Mouse (Mus musculus): Measurements from ENCODE around the gene Dgki.

Dgki gene

DNA sequence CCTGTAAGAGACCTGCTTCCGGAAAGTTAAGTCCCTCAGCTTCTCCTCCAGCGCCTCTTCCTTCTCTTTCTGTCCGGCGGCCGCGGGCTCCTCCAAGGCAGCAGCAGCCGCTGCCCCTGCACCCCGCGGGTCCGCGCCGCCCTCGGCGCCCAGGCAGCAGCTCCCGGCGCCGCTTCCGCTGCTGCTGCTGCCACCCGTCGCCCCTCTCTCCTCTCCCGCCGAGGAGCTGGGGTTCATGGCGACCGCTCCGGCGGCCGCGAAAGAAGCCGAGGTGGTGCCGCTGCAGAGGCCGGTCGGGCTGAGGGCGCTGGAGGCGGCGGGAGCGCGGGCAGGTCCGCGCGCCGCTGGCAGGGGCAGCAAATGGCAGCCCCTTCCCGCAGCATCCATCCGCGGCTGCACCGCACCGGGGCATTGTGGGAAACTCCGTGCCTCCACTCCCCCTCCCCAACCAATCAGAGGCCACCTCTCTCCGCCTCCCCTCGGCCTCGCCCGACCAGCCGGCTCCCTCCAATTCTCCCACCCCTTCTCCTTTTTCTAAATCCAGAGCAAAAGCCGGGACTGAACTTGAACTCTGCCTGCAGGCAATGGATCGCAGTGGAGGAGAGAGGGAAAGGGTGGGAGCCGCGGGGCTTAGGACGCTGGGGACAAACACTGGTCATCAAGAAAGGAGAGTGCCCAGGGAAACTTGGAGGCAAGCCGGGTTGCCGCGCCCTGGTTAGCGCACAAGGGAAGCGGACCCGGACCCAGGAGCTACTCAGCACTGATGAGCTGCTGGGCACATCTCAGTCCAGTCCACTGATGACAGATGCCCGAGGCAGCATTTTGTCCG is at the start of gene Dgki:
Dgki (minus strand) TSS at position 623 of the 829 bp plus-strand sequence.
- DNase-seq (ENCODE audit: low read depth, low spot score), result no peak

DNA sequence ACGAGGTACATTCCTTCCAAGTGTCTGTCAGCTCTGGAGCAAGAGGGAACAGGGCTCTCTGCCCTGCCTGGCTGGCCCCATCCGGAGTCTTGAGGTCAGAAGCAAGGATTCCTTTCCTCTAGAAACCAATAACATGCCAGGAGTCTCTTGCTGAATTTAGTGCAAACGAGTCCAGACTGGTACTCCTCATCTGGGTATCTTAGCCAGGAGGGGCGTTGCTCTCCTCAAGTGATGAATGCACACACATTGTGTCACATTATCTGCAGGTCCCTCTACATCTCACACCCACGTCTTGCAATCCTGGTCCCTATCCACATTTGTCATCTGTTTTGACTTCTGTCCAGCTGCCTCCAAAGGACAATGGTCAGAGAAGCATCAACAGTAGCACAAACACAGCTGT is 47.6 kb upstream of the Dgki start:
- no peak for DNase-seq (ENCODE audit: low read depth, low spot score)

DNA sequence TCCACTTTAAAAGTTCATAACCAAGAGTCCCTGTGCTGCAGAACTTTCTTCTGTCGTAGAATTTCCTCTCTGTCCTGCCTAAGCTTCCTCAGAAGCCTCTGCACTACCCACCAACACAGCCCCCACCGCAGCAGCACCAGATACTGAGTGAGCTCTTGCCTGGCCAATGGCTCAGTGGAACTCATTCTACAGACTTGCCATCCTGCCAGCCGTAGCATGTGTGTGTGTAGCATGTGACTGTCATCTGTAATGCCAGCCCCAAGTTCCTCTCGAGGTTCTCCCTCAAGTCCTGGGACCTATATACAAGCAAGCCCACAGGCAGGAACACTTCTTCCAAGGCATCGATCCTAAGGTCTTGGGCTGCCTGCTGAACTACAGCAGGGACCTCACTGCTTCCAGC is 38.1 kb upstream of the Dgki start:
- DNase-seq (ENCODE audit: low read depth, low spot score), result no peak

DNA sequence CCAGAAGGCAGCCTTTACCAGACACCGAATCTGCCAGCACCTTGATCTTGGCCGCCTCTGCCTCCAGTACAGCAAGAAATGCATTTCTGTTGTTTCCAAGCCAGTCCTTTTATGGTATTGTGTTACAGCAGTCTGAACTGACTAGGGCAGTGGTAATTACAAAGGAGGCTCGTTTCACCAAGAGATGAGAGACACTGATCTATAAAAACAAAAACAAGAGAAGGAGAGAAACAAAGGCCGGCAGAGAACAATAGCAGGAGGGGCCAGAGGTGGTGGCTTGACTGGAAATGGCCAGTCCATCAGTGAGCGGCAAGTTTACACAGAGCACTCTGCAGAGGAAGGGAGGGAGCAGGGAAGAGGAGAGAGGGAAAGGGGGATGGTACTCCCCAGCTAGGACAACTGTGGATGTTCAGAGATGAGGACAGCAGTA is 36.9 kb upstream of the Dgki start:
- DNase-seq (ENCODE audit: low read depth, low spot score), result no peak

GRCm38 (mm10) chr6:37336381-37336780 is 36.4 kb upstream of the Dgki start:
- DNase-seq (ENCODE audit: low read depth, low spot score), result no peak

GRCm38 (mm10) chr6:37332846-37333245 is 32.9 kb upstream of the Dgki start:
- DNase-seq (ENCODE audit: low read depth, low spot score), result no peak

GRCm38 (mm10) chr6:37329901-37330864 is 30.2 kb upstream of the Dgki start:
- no peak for DNase-seq (ENCODE audit: low read depth, low spot score)

- no peak for DNase-seq (ENCODE audit: low read depth, low spot score)
Measured at GRCm38 (mm10) chr6:37329376-37329775, 29.4 kb upstream of the Dgki start.

- no peak for DNase-seq (ENCODE audit: low read depth, low spot score)
Measured at GRCm38 (mm10) chr6:37328671-37329070, 28.7 kb upstream of the Dgki start.

DNA sequence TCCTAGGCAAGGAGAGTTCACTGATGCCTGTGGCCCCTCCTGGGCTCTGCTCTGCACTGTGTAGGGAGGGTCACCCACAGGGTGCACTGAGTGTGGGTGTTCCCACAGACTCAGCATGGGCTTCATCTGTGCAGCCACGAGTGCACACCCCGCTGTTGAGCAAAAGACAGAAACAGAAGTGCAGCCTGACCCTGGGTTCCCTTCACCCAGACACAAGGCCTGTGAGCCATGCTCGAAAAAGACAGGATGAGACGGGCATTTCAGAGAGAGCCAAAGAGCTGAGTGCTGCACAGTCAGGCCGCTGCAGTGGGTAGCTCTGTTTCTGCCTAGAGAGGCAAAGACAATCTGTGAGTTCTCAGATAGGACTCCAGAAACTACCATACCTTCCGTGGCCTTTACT is 27.5 kb upstream of the Dgki start:
- no peak for DNase-seq (ENCODE audit: low read depth, low spot score)

GRCm38 (mm10) chr6:37326603-37326955 is 26.6 kb upstream of the Dgki start:
- DNase-seq (ENCODE audit: low read depth, low spot score), result peak; percentile 45

GRCm38 (mm10) chr6:37325906-37326602 is 26.1 kb upstream of the Dgki start:
- DNase-seq (ENCODE audit: low read depth, low spot score), result no peak

GRCm38 (mm10) chr6:37325076-37325475 is 25.1 kb upstream of the Dgki start:
- no peak for DNase-seq (ENCODE audit: low read depth, low spot score)

DNA sequence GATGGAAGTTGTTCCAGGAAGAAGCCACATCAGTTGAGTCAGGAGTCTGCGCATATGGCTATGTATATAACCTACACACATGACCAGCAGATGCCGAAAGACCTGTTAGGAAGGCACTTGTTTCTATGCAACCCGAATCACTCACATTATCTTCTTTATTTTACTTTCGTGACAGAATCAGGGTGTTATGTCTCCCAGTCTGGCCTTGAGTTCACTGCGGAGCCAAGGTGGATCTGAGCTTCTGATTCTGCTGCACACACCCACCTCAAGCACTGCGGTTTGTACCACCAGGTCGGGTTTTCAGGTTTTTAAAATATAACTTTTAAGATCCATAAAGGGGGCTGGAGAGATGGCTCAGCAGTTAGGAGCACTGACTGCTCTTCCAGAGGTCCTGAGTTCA is 22.7 kb upstream of the Dgki start:
- DNase-seq (ENCODE audit: low read depth, low spot score), result no peak

DNA sequence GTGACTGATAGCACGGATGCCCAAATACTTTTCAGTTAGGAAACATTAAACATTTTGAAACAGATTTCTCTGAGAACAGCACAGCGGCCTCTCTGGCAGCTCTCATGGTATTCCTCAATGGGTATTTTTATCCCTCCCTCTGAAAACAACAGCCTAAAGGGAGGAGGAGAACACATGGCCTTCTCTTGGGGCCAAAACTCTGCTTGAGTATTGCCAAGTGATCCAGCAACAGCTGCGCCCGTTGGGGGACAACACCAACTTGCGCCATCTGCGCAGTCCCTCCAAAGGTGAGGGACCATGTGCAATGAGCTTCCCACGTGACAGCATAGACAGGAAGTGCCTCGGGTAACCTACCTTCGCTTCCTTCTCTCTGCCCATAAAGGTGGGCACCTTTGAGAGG is 22.1 kb upstream of the Dgki start:
- no peak for DNase-seq (ENCODE audit: low read depth, low spot score)

DNA sequence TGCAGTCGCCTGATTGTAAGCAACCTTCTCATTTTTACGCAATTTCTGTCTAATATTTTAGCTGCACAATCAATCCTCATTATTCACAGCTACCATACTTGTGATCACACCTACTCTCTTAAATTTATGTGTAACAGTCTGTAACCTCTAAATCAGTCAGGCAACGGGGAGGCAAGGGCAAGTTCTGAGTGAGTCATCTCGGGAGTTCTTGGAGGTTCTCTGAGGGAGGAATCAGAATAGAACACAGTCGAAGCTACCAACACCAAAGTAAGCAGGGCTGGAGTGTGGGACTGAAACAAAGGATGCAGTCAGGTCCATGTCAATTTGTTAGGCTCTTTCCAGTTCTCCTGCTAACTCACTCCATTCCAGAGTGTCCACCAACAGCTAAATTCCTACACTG is 17.9 kb upstream of the Dgki start:
- peak; percentile 19 for DNase-seq (ENCODE audit: low read depth, low spot score)

DNA sequence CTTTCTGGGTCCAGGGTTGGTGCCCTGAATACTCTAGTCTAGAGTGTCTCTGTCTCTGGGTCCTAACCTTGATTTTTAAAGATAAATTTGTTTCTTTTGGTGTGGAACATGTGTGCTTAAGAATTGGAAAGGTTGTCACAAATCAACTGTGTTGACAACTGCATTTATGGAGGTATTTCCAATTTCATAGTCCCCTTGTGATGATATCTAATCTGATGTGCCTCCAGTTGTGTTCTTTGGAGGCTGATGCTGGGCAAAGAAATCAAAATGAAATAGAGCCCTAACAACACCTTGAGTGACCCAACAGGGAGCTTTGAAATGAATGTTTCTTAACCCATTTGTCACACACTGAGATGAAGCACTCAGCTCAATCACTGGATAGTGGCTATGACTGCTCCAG is 15.5 kb upstream of the Dgki start:
- DNase-seq (ENCODE audit: low read depth, low spot score), result no peak

GRCm38 (mm10) chr6:37310601-37311000 is 10.6 kb upstream of the Dgki start:
- DNase-seq (ENCODE audit: low read depth, low spot score), result no peak

DNA sequence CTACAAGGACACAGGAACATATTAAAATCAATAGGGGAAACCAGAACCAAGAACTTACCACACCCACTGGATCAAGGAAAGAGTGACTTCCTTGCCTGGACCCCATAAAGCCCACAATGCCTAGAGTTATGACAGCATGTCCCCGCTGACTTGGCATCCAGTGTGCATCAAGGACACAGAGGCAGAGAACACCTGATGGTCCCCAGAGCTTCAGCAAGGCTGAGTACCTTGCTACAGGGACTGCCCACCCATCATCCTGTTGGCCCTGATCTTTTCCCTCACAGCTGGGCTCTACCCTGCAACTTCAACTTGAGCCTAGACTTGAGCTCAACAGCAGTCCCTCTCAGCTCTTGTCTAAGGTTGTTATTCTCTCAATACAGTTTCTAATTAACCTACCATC is 6.6 kb upstream of the Dgki start:
- DNase-seq (ENCODE audit: low read depth, low spot score), result no peak

GRCm38 (mm10) chr6:37300492-37300891 is 508 bp upstream of the Dgki start:
- no peak for DNase-seq (ENCODE audit: low read depth, low spot score)

GRCm38 (mm10) chr6:37298982-37299381 is 1.0 kb downstream of the Dgki start:
- DNase-seq (ENCODE audit: low read depth, low spot score), result no peak
